Mouse (Mus musculus) liver, embryonic 14.5 days (tissue): ENCODE measurements around the gene Fgf18.

Experiments used
- CTCF ChIP-seq: IDR thresholded peaks from 2 replicates; pipeline ENCODE4 v1.5.1; 2016; ENCODE audit warnings: antibody characterized with exemption, low read depth, control low read depth
- EP300 ChIP-seq: IDR thresholded peaks from 2 replicates; pipeline ENCODE4 v1.6.1; 2016; ENCODE audit warnings: antibody characterized with exemption, low read depth

DNA sequence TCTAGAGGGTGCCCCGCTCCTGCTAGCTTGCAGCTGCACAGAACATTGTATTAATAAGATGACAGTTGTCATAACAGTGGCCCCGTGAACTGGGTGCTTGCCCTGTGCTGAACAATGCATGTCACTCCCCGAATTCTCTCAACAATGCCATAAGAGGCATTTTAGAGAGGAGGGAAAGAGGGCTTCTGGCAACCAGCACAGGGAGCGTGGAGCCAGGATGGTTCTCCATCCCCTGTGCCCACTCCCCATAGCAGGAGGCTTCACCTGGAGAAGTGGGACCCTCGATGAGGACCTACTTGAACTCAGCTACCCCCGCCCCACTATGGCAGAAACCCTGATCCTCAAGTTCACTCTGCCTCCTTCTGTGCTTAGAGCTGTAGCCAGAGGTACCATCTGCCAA, 67.8 kb downstream of the Fgf18 start:
- no peak for TF ChIP-seq CTCF
- no peak for TF ChIP-seq EP300
